Mouse (Mus musculus) ovary, adult 10 weeks (tissue): ENCODE results near the gene Gnpat. TPM values are rescaled to one million over a fixed set of nuclear protein-coding genes. Genes with fewer than 3 reads are reported as not detected.

Source experiments
- polyA plus RNA-seq: library from polyadenylated mRNA; stranded (reverse); fragments of 350-450 nt; fragmentation: Illumina TruSeq; extraction: RNeasy Lipid Tissue Mini Kit (QIAGEN cat#74804); gene quantifications from one replicate; pipeline ENCODE4 v1.2.3, GENCODE M21; 2014

The Gnpat gene
- polyA plus RNA-seq: 63.7 TPM

DNA sequence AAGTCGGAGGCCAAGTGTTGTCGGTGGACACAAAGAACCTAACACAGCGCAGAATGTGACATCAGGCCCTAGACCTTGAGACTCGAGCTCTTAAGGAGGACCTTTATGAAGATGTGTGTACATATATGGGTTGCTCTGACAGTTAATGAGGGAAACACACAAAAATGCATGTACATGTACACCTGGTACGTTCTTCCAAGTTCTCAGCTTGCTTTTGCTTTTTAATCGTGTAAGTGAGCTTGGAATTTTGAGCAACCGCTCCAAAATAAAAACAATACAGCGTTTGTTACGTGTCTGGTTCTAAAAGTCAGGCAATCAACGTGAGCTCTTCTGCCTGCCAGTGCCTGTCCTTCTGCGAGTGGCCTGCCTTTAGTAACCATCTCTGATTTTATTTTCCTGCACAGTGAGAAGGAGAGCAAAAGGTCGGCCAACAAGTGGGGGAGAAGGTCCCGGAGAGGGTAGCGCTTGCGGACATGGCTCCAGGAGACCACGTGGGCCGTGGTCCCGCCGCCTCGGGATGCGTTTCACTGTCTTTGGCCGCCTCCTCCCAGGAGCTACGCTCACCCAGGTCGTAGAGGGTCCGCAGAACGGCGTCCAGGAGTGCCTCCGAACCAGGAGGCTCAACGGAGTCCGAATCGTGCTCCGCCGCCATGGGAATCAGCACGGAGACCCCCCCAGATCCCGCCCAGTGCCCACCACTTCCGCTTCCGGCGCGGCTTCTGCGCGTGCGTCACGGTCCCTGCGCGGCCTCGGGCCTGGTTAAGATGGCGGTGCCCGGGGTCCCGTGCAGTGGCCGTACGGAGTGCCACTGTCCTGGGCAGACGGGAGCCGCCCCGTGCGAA, at the start of gene Gnpat, which contains the start of gene 2810004N23Rik:
Gene Gnpat (plus strand): TSS at position 713 of the 842 bp plus-strand sequence.
Gene 2810004N23Rik (minus strand): TSS at position 800 of the 842 bp plus-strand sequence.

DNA sequence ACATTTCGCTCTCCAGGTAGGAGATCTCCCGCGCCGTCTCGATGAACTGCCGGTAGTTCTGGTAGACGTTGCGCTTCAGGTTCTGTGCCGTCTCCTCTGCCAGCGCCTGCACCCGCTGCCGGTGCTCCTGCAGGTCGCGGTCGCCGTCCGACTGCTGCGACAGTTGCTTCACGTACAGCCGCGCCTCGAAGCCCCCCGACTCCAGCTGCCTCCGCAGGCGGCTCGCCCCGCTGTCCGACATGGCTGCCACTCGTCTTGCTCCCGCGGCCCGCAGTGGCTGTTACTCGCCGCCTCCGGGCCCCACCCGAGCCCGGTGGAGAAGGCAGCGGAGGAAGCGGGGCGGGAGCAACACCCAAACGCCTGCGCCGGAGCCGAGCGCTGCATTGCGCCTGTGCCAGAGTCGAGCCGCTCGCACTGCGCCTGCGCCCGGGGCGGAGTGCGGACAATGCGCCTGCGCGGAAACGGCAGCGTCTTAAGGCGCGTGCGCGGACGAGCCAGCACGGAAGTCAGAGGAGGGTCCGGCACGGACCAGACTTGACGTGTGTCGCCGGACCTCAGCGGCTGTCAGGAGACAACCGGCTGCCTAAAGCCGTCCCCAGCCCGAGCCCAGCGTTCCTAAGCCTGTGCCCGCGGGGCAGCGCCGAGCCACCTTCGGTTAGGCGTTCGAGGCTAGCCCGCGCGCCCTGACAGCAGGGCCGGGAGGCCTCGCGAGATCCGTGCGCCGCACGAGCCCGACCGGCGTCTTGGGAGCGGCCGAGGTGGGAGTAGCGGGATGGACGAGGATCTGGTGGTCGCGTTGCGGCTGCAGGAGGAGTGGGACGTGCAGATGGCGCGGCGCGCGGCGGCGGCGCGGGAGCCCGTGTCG, 34.8 kb downstream of the Gnpat start, which contains the start of the genes Exoc8 and Sprtn:
Gene Exoc8 (minus strand): TSS at position 320 of the 865 bp plus-strand sequence.
Gene Sprtn (plus strand): TSS at position 501 of the 865 bp plus-strand sequence.

Other genes starting within 250 kb of the Gnpat start
- 21.7 TPM for gene 2310022B05Rik, start 199.7 kb upstream of the Gnpat start, polyA plus RNA-seq
- 34.7 TPM for gene Ttc13, start 141.1 kb upstream of the Gnpat start, polyA plus RNA-seq
- gene Arv1, start 140.9 kb upstream of the Gnpat start, polyA plus RNA-seq: 2.0 TPM
- gene Fam89a, start 111.2 kb upstream of the Gnpat start, polyA plus RNA-seq: not detected
- gene Trim67, start 69.9 kb upstream of the Gnpat start, polyA plus RNA-seq: not detected
- gene 2810004N23Rik, start 87 bp downstream of the Gnpat start, polyA plus RNA-seq: 34.8 TPM
- gene Exoc8, start 34.7 kb downstream of the Gnpat start, polyA plus RNA-seq: 12.6 TPM
- 21.3 TPM for gene Sprtn, start 34.9 kb downstream of the Gnpat start, polyA plus RNA-seq
- 39.7 TPM for gene Egln1, start 86.3 kb downstream of the Gnpat start, polyA plus RNA-seq
- gene Tsnax, start 150.0 kb downstream of the Gnpat start, polyA plus RNA-seq: 52.6 TPM
- not detected for gene Disc1, start 191.2 kb downstream of the Gnpat start, polyA plus RNA-seq